Mouse (Mus musculus) kidney, postnatal 4 days (tissue): Measurements from ENCODE around the gene C1qtnf12.

Experiments
- DNase-seq, 2 experiments: peaks; one replicate each; pipeline ENCODE4 v3.0.0; 2021; ENCODE audit warnings: mixed read lengths in 2 of 2

C1qtnf12 gene

DNA sequence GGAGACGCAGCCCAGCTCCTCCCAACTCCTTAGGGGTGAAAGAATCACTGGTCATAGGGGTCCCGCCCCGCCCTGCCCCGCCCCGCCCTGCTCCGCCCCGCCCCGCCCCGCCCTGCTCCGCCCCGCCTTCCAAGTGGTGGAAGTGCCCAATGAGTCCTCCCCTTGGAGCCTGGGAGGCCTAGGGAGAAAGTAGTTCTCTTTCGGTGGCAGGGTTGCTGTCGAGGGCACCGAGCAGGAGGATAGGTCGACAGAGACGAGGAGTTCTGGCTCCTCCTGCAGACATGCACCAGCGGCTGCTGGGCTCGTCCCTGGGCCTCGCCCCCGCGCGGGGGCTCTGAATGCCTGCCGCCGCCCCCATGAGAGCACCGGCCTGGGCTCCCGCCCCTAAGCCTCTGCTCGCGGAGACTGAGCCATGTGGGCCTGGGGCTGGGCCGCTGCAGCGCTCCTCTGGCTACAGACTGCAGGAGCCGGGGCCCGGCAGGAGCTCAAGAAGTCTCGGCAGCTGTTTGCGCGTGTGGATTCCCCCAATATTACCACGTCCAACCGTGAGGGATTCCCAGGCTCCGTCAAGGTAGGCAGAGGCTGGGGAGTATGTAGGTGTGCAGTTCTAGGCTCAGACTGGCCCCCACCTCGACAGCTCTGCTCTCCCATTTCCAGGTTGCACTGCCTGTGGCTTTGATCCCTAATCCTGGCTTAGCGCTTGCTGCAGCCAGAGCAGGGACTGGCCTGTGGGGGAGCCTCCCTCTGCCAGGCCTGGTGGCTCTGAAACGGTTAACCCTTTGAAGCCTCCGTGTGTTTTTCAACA, at the start of gene C1qtnf12:
C1qtnf12 (plus strand) TSS at position 152 of the 805 bp plus-strand sequence.
- peak; percentile 69 to 81 for DNase-seq

DNA sequence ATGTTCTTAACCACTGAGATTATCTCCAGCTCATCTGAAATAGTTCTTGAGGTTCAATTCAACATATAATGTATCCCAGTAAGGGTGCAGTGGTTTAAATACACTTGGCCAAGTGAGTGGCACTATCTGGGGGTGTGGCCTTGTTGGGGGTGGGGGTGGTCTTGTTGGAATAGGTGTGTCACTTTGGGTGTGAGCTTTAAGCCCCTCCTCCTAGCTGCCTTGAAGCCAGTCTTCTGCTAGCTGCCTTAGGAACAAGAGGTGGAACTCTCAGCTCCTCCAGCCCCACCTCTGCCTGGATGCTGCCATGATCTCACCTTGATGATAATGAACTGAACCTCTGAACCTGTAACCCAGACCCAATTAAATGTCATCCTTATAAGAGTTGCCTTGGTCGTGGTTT, 30.1 kb upstream of the C1qtnf12 start:
- DNase-seq, result no peak

DNA sequence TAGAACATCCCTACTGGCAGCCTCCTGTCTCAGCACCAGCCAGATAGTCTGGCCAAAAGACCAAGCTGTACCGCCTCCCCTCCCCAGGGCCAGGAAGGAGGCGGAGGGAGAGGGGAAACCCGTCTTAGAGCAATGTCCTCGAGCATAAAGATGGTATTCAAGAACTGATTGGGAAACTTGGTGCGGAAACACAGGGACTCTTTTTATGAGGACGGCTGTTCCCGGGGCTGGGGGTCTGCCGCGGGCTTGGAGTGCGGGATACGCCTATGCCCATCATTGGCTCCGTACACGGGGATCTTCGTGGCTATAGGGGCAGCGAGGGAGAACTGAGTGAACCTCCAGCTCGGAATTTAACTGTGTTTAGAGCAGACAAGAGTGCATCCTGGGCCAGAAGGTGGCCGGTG, 19.1 kb upstream of the C1qtnf12 start:
- DNase-seq, result no peak

DNA sequence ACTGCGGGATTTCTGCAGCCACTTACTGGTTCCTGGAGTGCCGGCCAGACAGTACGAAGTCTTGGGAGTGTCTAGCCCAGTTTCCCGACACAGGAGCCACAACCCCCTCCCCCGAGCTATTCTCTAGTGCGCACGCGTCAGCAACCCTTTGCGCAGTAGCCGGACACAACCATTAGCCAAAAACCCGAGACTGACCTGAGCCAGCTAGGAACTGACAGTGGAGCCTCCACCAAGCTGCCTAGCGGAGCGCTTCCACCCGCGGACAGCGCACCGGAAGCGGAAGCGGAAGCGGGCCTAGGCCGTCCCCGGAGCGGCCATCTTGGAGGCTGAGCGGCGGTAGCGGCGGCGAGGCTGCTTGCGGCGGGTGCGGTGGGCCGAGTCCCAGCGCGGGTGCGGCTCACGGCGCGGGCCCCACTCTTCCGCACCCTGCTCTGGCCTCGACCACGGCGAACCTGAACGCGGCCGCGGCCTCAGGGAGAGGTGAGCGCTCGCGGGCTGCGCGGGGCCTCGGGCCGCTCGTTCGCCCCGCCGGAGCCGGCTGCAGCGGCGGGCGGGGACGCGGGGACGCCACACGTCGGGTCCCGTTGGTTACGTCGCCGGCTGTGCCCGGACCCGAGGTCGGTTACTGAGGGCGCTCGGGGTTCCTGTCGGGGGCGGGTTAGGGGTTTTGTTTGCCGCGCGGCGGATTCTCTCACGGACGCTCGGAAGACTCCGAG, 18.4 kb upstream of the C1qtnf12 start, which contains the start of gene Ube2j2:
Ube2j2 (plus strand) TSS at position 298 of the 716 bp plus-strand sequence.
- DNase-seq, result peak; percentile 96 to 97

DNA sequence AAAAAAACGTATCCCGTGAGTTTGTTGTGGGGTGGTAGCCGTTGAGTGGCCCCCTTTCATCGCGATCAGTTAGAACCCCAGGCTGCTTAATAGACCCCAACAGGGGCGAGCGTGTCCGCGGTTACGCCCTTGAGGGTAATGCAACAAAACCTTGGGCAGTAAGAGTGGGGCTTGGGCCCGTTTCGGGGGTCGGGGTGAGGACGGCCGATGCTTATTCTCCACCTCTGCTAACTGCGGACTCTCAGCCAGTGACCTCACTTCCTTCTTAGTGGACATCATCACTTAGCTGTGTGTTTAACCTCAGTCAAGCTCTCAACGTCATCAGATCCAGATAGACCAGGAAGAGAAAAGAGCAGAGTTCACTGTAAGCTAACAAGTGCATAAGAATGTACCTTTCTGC, 17.8 kb upstream of the C1qtnf12 start:
- DNase-seq, result peak in 1 of 2 experiments; percentile 20

DNA sequence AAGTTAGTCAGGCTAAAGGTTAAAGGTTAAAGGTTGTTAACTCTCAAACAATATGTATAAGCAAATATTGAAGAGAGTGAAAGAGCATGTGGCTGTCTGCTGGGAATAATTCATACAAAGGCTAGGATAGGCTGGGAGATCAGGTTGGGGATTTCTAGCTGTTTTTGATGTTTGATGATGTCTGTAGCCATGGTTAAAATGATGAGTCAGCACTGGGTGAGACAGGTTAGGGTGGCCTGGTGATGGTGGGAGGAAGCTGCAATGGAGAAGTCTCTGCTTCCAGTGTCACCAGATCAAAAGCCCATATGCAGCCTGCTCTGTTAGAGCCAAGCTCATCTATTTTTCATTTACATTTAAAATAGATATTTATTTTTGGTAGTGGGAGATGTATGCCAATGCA, 15.0 kb upstream of the C1qtnf12 start:
- DNase-seq, result no peak

DNA sequence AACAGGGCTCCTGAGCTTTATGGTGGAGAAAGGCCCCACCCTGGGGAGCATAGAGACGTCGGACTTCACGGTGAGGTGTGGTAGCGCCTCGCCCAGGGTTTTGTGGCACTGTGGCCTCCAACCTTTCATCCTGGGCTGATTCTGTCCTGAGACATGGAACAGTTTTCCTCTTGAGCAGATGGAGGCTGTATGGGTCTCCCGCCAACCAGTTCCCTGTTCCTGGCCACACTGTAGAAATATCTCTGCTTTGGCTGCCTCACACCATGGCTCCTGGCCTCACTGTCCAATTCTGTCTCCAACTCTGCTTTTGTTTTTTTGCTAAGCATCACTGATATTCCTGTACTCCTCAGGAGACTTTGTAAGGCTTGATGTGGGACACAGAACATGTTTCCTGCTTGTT, 6.6 kb upstream of the C1qtnf12 start:
- no peak for DNase-seq

DNA sequence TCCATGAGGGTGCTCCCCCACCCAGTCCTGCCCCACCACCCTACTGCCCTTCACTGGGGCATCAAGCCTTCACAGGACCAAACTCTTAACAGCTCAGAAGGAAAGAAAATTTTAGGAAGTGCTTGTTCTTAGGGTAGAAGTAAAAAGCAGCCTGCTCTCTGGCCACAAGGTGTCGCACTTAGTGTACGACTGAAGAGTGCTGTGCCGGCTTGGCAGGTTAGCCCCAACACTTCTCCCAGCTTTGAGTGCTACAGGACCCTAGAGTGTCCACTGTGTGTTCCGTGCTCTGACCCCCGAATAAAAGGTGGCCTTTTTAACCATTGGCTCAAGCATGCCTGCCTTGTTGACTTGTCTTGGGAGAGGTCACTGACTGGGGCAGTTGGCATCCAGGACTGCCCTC, 2.8 kb upstream of the C1qtnf12 start:
- peak; percentile 84 to 89 for DNase-seq

DNA sequence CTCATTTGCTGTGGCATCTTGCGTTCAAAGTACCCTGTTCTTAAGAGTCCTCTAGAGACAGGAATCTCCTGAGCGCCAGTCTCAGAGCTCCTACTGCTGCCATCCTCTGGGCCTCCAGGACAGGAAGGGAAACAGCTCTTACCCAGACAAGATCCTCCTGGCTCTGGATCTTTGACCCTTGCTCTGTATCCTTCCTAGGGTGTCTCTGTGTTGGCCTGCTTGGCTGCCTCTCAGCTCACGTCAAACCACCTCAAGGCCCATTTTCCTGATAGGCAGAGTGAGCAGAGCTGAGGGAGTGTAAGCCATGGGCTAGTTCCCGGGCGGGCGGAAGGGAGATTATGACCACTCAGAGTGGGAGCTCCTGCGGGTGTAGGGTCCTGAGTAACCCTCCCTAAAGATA, 988 bp downstream of the C1qtnf12 start:
- DNase-seq, result peak; percentile 13 to 40

DNA sequence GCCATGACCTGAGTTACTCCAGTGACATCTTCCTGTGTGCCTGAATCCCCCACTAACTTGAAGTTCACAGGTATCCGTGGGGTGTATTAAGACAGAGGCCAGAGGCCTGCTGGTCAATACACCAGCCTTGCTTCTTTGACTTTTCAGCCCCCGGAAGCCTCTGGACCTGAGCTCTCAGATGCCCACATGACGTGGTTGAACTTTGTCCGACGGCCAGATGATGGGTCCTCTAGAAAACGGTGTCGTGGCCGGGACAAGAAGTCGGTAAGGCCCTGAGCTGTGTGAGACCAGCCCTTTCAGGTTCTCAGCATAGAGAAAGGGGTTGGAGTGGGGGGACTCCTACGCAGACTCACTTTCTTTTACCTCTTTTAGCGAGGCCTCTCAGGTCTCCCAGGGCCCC, 2.3 kb downstream of the C1qtnf12 start:
- peak; percentile 11 to 43 for DNase-seq

DNA sequence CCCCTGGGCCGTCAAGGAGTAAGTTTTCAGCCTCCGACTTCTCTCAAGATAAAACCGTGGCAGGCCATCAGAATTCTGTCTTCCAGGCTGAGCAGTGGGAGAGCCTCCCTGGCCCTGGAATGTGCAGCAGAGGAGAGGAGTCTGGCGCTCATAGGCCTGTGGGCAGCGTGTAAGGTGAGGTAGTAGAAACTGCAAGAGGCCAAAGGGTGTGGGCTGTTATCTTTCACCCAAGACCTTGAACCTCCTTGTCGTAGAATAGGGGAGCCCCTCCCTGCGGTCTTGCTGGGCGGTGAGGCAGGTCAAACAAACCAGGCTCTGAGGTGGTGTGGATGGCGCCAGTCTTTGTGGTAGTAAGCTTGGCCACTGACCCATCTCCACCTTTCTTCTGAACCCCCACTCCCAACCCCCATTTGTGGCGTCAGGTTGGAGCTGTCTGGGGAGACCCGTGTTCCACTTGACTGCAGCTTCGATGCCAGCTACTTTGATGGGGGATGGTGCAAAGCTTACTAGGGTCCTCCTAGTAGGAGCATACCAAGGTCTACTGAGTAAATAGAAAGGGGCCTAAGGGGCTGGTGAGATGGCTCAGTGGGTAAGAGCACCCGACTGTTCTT, 7.0 kb downstream of the C1qtnf12 start:
- DNase-seq, result peak; percentile 22 to 34

DNA sequence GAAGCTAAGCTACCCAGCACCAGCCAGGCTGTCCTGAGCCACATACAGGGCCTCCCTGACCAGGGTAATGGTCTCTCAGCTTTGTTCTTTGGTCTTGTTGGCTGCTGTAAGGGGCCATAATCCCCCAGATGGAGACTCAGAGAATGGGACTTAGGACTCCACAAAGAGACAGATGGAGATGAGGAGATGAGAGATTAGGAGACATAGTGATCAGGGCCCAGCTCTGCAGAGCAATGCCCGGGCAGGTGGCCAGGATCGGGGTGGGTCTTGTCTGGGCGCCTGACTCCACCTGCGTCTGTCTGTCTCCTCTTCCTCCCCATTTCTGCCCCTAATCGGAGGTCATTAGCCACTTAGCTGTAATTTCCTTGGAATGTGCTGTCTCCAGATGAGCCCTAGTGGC, 8.2 kb downstream of the C1qtnf12 start:
- no peak for DNase-seq

DNA sequence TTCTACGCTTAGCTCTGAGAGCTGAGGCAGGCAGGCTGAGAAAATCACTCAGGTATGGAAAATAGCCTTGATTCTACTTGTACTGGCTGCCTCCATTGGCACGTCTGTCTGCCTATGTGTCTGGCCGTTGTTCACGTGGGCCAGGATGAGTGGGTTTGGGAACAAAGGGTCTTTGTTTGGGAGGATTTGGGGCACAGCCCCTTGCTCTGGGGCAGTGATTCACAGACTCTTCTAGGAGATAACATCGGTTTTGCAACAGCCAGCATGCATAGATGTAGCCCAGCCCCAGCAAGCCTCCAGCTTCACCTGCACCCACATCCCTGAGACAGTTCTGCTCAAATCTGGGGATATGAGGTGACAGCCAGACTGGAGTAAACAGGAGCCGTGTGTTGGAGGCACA, 10.5 kb downstream of the C1qtnf12 start:
- no peak for DNase-seq

DNA sequence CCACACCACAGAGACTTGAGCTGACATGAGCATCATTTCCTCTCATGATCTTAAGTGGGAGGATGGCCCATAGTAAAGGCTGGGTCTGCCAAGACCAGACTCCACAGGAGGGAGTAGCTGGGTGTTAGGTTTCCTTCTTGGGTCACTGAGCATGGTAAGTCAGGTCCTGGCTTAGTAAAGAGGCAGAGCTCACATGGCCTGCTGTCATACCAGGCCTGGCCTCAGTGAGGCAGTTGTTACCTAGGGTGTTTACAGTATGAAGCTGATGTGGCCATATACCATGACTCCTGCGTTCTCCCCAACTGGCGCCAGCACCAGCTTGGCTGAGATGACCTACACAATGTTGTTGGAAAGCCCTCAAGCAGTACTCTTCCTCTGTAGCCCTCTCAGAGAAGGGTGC, 11.1 kb downstream of the C1qtnf12 start:
- peak; percentile 27 to 52 for DNase-seq

DNA sequence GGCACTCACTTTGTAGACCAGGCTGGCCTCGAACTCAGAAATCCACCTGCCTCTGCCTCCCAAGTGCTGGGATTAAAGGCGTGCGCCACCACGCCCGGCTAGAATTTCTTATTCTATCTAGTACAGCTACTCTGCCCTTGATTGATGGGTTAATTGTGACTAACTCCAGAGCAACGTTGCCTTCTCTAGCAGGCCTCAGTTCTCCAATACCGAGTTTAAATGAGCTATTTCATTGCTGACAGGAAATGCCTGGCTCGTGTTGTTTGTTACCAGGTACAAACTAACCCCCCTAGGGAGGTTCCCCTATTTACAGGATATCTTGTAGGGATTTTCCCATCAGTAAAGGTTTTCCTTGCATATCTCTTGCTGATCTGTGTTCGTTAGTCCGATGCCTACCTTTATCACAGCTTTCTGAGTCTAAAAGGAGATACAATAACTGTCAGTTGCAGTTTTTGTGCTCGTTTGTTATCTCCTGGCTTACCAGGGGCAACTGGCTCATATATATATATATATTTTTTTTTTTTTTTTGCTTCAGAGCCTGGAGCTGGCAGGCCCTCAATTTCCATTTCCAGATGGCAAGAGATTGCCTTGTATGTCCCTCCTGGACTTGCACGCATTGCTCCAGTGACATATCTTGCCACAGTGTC, 19.4 kb downstream of the C1qtnf12 start:
- DNase-seq, result no peak

DNA sequence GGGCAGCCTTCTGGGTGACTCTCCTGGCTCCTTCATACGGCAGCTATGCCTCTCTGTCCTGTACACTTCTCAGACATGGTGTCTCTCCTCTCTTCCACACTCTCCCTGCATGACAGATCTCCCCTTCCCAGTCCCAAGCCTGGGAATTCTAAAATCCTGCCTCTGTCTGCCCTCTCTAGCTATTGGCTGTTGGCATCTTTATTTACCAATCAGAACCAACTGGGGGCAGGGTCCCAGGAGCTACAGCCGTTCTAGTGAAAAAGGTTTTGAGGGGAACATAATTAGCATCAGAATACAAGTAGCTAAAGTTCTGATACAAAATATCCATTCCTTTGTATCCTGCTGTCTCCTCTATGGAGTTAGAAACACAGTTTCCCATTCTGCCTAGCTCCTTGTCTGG, 21.7 kb downstream of the C1qtnf12 start:
- no peak for DNase-seq

DNA sequence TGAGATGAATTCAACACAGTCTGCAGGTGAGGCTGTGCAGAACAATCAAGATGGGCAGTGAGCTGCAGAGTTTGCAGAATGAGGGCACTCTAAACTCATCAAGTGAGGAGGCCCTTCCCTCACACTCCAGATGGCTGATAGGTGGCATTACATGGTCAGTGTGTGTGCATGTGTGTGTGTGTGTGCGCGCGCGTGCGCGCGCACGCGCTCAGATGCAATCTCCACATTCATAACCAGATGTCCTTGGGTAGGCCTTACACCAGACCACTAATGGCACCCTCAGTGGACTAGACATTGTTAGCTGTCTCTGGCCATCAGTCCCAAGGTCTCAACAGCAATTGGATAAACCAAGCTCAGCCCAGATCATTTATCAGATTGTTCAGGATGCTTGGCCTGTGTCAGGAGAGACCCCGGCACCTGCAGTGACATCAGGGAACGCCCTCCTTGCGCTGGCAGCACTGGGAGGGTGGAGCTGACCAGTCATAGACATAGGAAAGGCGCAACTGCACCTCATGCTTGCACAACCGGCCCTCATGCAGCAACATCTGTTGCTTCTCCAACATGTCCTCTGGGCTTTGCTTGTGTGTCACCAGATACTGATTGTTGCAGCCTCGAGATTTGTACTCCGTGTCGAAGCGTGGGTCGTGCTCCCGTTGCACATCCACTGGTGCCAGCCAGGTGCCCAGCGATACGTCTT, 29.2 kb downstream of the C1qtnf12 start:
- DNase-seq, result no peak

DNA sequence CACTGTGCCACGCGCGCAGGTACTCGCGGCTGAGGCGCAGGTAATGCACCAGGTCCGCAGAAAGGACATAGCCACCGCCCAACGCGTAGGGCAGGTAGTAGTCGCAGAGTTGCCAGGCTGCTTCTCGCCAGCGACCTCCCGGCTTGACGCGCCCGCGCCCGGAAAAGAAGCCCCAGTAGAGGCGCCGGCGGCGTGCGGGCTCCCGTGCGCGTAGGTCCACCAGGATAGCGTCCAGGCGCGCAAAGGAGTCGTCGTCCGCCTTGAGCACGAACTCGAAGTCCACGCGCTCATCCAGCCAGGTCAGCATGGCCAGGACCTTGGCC, 29.8 kb downstream of the C1qtnf12 start:
- no peak for DNase-seq

DNA sequence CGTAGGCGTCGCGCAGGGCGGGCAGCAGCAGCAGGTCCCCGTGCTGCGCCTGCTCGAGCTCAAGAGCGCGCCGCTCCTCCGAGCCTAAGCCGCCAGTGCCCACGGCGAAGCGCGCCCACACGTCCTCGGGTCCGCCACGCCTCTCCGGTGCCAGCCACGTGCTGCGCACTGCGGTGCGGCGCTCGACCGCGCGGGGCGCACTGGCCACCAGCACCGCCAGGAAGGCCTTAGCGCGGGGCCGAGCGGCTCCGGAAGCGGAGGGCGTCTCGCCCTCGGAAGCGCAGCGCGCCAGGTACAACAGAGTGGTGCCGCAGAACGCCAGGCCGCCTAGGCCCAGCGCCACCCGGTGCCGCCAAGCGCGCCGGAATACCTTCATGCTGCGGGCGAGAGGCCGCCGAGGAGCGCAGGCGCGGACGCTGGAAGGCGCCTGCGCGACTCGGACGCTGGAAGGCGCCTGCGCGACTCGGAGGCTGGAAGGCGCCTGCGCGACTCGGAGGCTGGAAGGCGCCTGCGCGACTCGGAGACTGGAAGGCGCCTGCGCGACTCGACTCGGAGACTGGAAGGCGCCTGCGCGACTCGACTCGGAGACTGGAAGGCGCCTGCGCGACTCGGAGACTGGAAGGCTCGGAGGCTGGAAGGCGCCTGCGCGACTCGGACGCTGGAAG, 30.3 kb downstream of the C1qtnf12 start, which contains the start of the genes B3galt6 and Sdf4:
B3galt6 (minus strand) TSS at position 409 of the 665 bp plus-strand sequence.
Sdf4 (plus strand) TSS at position 632 of the 665 bp plus-strand sequence.
- peak; percentile 85 to 95 for DNase-seq

DNA sequence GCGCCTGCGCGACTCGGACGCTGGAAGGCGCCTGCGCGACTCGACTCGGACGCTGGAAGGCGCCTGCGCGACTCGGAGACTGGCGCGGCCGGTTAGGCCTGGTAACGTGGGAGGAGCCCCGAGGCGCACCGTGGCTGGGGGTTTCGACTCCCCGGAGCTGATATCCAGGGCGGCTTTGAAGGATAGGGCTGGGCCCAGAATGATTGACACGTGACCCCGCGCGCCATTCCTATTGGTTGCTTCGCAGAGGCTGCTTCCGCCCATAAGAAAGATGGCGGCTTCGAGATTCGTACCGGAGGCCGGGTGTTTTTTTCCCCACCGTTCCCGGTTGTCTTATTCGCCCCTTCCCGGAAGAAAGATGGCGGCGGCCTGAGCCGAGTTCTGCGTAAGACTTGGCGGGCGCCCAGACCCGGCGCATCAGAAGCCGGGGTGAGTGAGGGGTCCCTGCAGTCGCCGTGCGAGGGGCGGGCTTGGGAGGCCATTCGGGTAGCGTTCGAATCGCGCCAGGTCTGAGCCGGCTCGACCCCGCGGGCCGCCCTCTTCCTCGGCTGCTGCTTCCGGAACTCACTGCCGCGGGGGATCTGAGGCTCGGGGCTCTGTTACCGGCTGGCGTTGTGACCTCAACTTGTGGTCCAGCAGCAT, 30.9 kb downstream of the C1qtnf12 start:
- DNase-seq, result peak; percentile 97 to 98

DNA sequence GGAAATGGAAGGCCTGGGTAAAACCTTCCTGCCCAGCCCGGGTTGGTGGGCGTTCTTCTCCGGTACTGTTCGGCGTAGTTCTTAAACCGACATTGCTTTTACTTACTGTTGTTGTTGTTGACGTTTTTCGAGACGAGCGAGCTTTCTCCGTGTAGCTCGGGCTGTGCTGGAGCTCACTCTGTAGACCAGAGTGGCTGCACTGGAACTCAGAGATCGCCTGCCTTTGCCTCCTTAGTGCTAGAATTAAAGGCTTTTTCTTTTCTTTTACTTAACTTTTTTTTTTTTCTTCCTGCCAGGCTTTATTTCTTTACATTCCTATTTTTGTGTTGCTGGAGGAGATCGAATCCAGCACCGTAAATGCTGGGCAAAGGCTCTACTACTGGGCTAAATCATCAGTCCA, 31.5 kb downstream of the C1qtnf12 start:
- DNase-seq, result no peak
